In genomic region chr7:63444484-63445345, GRCm38 (mm10) we compare ENCODE assay signal across 8 mouse cellular contexts. TPM values are rescaled to one million over a fixed set of nuclear protein-coding genes. Genes with fewer than 3 reads are reported as not detected.
DNase-seq lines count a peak whose midpoint lies in the region; ATAC-seq lines count a peak whose summit lies in the region.

Otud7a (plus strand) TSS chr7:63444751.

- H3K36me3 ChIP-seq in intestine, embryonic 16.5 days (ENCODE audit: control insufficient read depth, insufficient read depth, low read length), result no peaks in the 10 kb centered on the region
- H3K36me3 ChIP-seq in midbrain, embryonic 15.5 days (replicated peaks), result no peaks in the 10 kb centered on the region

- ATAC-seq in intestine, embryonic 16.5 days, result peak; percentile 94
- peak; percentile 95 for ATAC-seq in midbrain, embryonic 15.5 days (replicated peaks)

- no peaks in the 10 kb centered on the region for H3K9me3 ChIP-seq in intestine, embryonic 16.5 days (ENCODE audit: control insufficient read depth, low read length)
- H3K9me3 ChIP-seq in midbrain, embryonic 15.5 days, result no peaks in the 10 kb centered on the region

- H3K9ac ChIP-seq in intestine, embryonic 16.5 days (ENCODE audit: low read depth, low read length), result peak within 1 kb of the TSS; percentile 55
- peak within 1 kb of the TSS; percentile 82 for H3K9ac ChIP-seq in midbrain, embryonic 15.5 days

- peaks cover 5% of the 10 kb centered on the region; the same call in 1 of the 2 replicates for H3K4me1 ChIP-seq in intestine, embryonic 16.5 days (ENCODE audit: control insufficient read depth, insufficient read depth, low read length)
- peaks cover 14% of the 10 kb centered on the region for H3K4me1 ChIP-seq in midbrain, embryonic 15.5 days

- H3K4me3 ChIP-seq in intestine, embryonic 16.5 days (ENCODE audit: low read length), result peak within 1 kb of the TSS; percentile 61
- peak within 1 kb of the TSS; percentile 88 for H3K4me3 ChIP-seq in midbrain, embryonic 15.5 days

- peaks cover 14% of the 10 kb centered on the region for H3K27me3 ChIP-seq in intestine, embryonic 16.5 days (replicated peaks; ENCODE audit: control insufficient read depth, insufficient read depth, low read length)
- no peaks in the 10 kb centered on the region for H3K27me3 ChIP-seq in midbrain, embryonic 15.5 days (replicated peaks)

- H3K4me2 ChIP-seq in intestine, embryonic 16.5 days (ENCODE audit: low read depth, low read length), result peak within 1 kb of the TSS; percentile 94
- H3K4me2 ChIP-seq in midbrain, embryonic 15.5 days, result peak within 1 kb of the TSS; percentile 82

- WGBS in intestine, embryonic 16.5 days, result under 1% methylated on average over 84 of the region's 123 CpGs
- WGBS in midbrain, embryonic 15.5 days, result under 1% methylated on average over 111 of the region's 123 CpGs

- no peak within 1 kb of the TSS for H3K27ac ChIP-seq in intestine, embryonic 16.5 days (ENCODE audit: low read length)
- H3K27ac ChIP-seq in midbrain, embryonic 15.5 days, result peak within 1 kb of the TSS; percentile 87

- intact Hi-C loops in left cerebral cortex, postnatal 25 days (cut with DNase I), result loop anchor here (1.0 to 10.0 kb wide), 4 partner anchors 98 to 228 kb away; no protein-coding TSS in a partner anchor

- peak; percentile 91 for DNase-seq in layer of hippocampus, adult 11-12 months (ENCODE audit: low spot score)
- no peak for DNase-seq in layer of hippocampus, adult 9-10 months (ENCODE audit: low spot score)
- peak; percentile 80 to 94 for DNase-seq in cerebellum, postnatal 4 days (ENCODE audit: low spot score in 2 of 2)
- DNase-seq in gastrocnemius, postnatal 25 days, result peak; percentile 20
- DNase-seq in left cerebral cortex, postnatal 25 days (ENCODE audit: low spot score in 2 of 2), result peak; percentile 91
- peak; percentile 71 for DNase-seq in testis, postnatal 10 days (ENCODE audit: low spot score)

RNA-seq across cellular contexts. Expression of gene Otud7a, which starts in this region (rescaled TPM):
- total RNA-seq in gastrocnemius, postnatal 25 days (2021), result under 1 TPM in 1 of 2 experiments, not detected in 1; 0.27 TPM
- polyA plus RNA-seq in intestine, embryonic 16.5 days (2015; fragmentation: Nextera tagmentation; extraction: Ambion mirVana), result 0.42 and 0.43 TPM in 2 replicates
- total RNA-seq in left cerebral cortex, postnatal 25 days (2021), result 10 to 100 TPM; 76.4 to 81.9 TPM
- 3.4 and 3.9 TPM in 2 replicates for polyA plus RNA-seq in midbrain, embryonic 15.5 days (2015; fragmentation: Nextera tagmentation; extraction: Ambion mirVana)

Comparison
In these comparisons a context has a peak if more than half of its experiments do, and no peak if none do; other contexts are left out.
1. RNA of gene Otud7a (total RNA-seq): 76.4 to 81.9 TPM in left cerebral cortex, postnatal 25 days; 0.27 TPM in gastrocnemius, postnatal 25 days; every median in the first group is over 10 times any median in the second.
2. Peak in DNase-seq in gastrocnemius, postnatal 25 days; RNA of the gene not detected or under 1 TPM.
3. Peak in ATAC-seq, H3K4me3 ChIP-seq, H3K9ac ChIP-seq and H3K4me2 ChIP-seq in intestine, embryonic 16.5 days; RNA of the gene not detected or under 1 TPM.